Mouse (Mus musculus): Measurements from ENCODE around the gene Rbmxl1.
"Not testable (repeated sequence)": the region's sequence is repeated elsewhere in the genome, so short reads cannot be mapped to it uniquely, and the experiment has no call there.

Gene Rbmxl1

GRCm38 (mm10) chr8:78508719-78509272 is at the start of gene Rbmxl1:
Rbmxl1 (minus strand) TSS chr8:78508898.
- DNase-seq = peak; percentile 88

GRCm38 (mm10) chr8:78556773-78557434 is 48.2 kb upstream of the Rbmxl1 start:
- no peak for DNase-seq

GRCm38 (mm10) chr8:78555817-78556216 is 47.1 kb upstream of the Rbmxl1 start:
- DNase-seq = no peak

GRCm38 (mm10) chr8:78550752-78551134 is 42.0 kb upstream of the Rbmxl1 start:
- no peak for DNase-seq

- no peak for DNase-seq
These were observed 41.5 kb upstream of the Rbmxl1 start for GRCm38 (mm10) chr8:78549971-78550751.

GRCm38 (mm10) chr8:78545153-78545817 is 36.6 kb upstream of the Rbmxl1 start:
- not testable (repeated sequence) for DNase-seq

- no peak for DNase-seq
These were observed 35.8 kb upstream of the Rbmxl1 start for GRCm38 (mm10) chr8:78544545-78544944.

GRCm38 (mm10) chr8:78543621-78544020 is 34.9 kb upstream of the Rbmxl1 start:
- no peak for DNase-seq

- DNase-seq = not testable (repeated sequence)
These were observed 34.0 kb upstream of the Rbmxl1 start for GRCm38 (mm10) chr8:78542670-78543069.

- DNase-seq = no peak
These were observed 29.1 kb upstream of the Rbmxl1 start for GRCm38 (mm10) chr8:78537795-78538194.

GRCm38 (mm10) chr8:78536716-78537115 is 28.0 kb upstream of the Rbmxl1 start:
- no peak for DNase-seq

- DNase-seq = no peak
These were observed 25.3 kb upstream of the Rbmxl1 start for GRCm38 (mm10) chr8:78533981-78534380.

- DNase-seq = no peak
These were observed 6.4 kb upstream of the Rbmxl1 start for GRCm38 (mm10) chr8:78515132-78515531.

GRCm38 (mm10) chr8:78514706-78515105 is 6.0 kb upstream of the Rbmxl1 start:
- no peak for DNase-seq

- no peak for DNase-seq
These were observed 4.4 kb upstream of the Rbmxl1 start for GRCm38 (mm10) chr8:78513106-78513505.

GRCm38 (mm10) chr8:78510926-78511325 is 2.2 kb upstream of the Rbmxl1 start:
- DNase-seq = no peak

- no peak for DNase-seq
These were observed 1.4 kb upstream of the Rbmxl1 start for GRCm38 (mm10) chr8:78510094-78510493.

- DNase-seq = peak; percentile 91
These were observed 754 bp upstream of the Rbmxl1 start, which contains the start of gene Slc10a7 for GRCm38 (mm10) chr8:78509273-78510031. Slc10a7 (plus strand) TSS chr8:78509346.

GRCm38 (mm10) chr8:78507979-78508718 is 549 bp downstream of the Rbmxl1 start:
- no peak for DNase-seq

GRCm38 (mm10) chr8:78502706-78503105 is 6.0 kb downstream of the Rbmxl1 start:
- DNase-seq = no peak

- not testable (repeated sequence) for DNase-seq
These were observed 12.4 kb downstream of the Rbmxl1 start for GRCm38 (mm10) chr8:78496273-78496672.

GRCm38 (mm10) chr8:78493031-78493430 is 15.7 kb downstream of the Rbmxl1 start:
- DNase-seq = no peak
